Mouse (Mus musculus): Measurements from ENCODE around the gene Rad51b. TPM values are rescaled to one million over a fixed set of nuclear protein-coding genes. Genes with fewer than 3 reads are reported as not detected.

Gene Rad51b
- polyA plus RNA-seq, 1 experiment from 2014 or later, result 1.3 TPM

DNA sequence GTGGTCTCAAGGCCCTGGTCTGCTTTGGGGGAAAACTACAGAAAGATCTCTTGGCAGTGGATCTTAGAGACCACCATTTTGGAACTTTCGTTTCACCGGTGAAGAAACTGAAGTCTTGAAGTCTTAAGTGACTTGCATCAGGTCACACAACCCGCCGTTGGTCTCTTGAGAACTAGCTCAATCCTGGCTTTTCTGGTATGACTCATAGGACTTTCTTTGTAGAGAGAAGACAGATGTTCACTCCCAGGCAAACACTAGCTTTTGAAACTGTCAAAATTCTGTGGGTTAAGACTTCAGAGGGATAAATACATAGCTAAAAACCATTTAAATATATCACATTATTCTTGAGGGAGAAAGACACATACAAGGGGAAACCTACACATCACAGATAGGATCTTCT, 195.1 kb downstream of the Rad51b start:
- no peaks in the 10 kb centered on the region for H3K4me1 ChIP-seq
- no peaks in the 10 kb centered on the region for H3K27me3 ChIP-seq (replicated peaks)
- no peak overlapping the region for H3K9ac ChIP-seq
- 95% methylated on average over 4 of the region's 4 CpGs for WGBS
- H3K9me3 ChIP-seq, result no peaks in the 10 kb centered on the region
- H3K36me3 ChIP-seq (replicated peaks), result no peaks in the 10 kb centered on the region
- H3K27ac ChIP-seq, result no peak overlapping the region
- H3K4me2 ChIP-seq, result no peak overlapping the region
- H3K4me3 ChIP-seq, result no peak overlapping the region
- no peak for ATAC-seq (replicated peaks)

DNA sequence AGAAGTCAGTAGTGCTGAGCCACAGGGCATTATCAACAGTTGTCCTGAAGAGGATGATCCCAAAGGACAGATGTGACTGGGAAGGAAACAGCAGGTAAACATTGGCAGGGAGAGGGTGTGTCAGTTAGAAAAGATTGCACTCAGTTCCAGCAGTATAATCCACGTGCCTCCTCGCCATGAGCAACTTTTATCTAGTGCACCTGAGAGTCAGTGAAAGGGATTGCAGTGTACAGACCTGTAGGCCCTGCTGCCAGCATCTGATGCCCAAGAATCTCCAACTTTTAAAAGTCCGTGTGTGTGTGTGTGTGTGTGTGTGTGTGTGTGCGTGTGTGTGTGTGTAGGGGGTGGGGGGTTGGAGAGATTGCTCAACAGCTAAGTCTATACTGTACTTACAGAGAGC, 195.5 kb downstream of the Rad51b start:
- Histone ChIP-seq H3K36me3 (replicated peaks) (no peaks in the 10 kb centered on the region), H3K27ac (no peak overlapping the region), H3K4me1 (no peaks in the 10 kb centered on the region), H3K9me3 (no peaks in the 10 kb centered on the region), H3K4me2 (no peak overlapping the region), H3K9ac (no peak overlapping the region), H3K4me3 (no peak overlapping the region), H3K27me3 (replicated peaks) (no peaks in the 10 kb centered on the region)
- WGBS, result 90% methylated on average over 4 of the region's 4 CpGs
- ATAC-seq (replicated peaks), result no peak

- H3K9ac ChIP-seq, result no peak overlapping the region
- no peaks in the 10 kb centered on the region for H3K27me3 ChIP-seq (replicated peaks)
- no peaks in the 10 kb centered on the region for H3K9me3 ChIP-seq
- ATAC-seq (replicated peaks), result no peak
- WGBS, result 79% methylated on average over 2 of the region's 2 CpGs
- H3K4me2 ChIP-seq, result no peak overlapping the region
- no peaks in the 10 kb centered on the region for H3K36me3 ChIP-seq (replicated peaks)
- H3K27ac ChIP-seq, result no peak overlapping the region
- H3K4me1 ChIP-seq, result no peaks in the 10 kb centered on the region
- H3K4me3 ChIP-seq, result no peak overlapping the region
Measured at GRCm38 (mm10) chr12:79493481-79493880, 196.4 kb downstream of the Rad51b start.

DNA sequence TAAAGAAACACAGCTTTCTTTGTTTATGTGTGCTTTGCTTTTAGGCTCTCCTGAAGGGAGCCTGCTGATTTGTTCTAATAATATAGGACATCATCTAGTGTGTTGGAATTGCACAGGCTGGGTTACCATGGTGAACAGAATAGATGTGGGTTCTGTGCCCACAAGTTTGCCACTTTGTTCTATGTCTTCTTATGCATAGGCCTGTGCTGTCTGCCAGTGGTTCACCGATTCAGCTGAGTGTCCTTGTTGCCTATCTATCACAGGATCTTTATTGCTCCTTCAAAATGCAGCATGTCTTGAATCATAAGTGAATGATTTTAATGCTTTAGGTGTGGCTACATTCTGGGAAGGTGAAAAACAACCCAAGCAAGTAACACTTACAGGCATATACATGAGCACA, 201.2 kb downstream of the Rad51b start:
- Histone ChIP-seq H3K4me3 (no peak overlapping the region), H3K4me1 (no peaks in the 10 kb centered on the region), H3K9me3 (no peaks in the 10 kb centered on the region), H3K27me3 (replicated peaks) (no peaks in the 10 kb centered on the region), H3K4me2 (no peak overlapping the region), H3K27ac (no peak overlapping the region), H3K36me3 (replicated peaks) (no peaks in the 10 kb centered on the region), H3K9ac (no peak overlapping the region)
- WGBS, result 71% methylated on average over 1 of the region's 1 CpGs
- no peak for ATAC-seq (replicated peaks)

- no peaks in the 10 kb centered on the region for H3K36me3 ChIP-seq (replicated peaks)
- no peak overlapping the region for H3K4me3 ChIP-seq
- H3K9me3 ChIP-seq, result no peaks in the 10 kb centered on the region
- no peak overlapping the region for H3K9ac ChIP-seq
- no peak for ATAC-seq (replicated peaks)
- H3K27me3 ChIP-seq (replicated peaks), result no peaks in the 10 kb centered on the region
- no peak overlapping the region for H3K27ac ChIP-seq
- WGBS, result 95% methylated on average over 5 of the region's 5 CpGs
- no peak overlapping the region for H3K4me2 ChIP-seq
- H3K4me1 ChIP-seq, result no peaks in the 10 kb centered on the region
Measured at GRCm38 (mm10) chr12:79499809-79500208, 202.7 kb downstream of the Rad51b start.

- Histone ChIP-seq H3K27me3 (replicated peaks) (no peaks in the 10 kb centered on the region), H3K4me3 (no peak overlapping the region), H3K4me2 (no peak overlapping the region), H3K36me3 (replicated peaks) (no peaks in the 10 kb centered on the region), H3K9me3 (no peaks in the 10 kb centered on the region), H3K4me1 (no peaks in the 10 kb centered on the region; the same call in 1 of the 2 replicates), H3K9ac (no peak overlapping the region), H3K27ac (no peak overlapping the region)
- 75% methylated on average over 3 of the region's 3 CpGs for WGBS
- no peak for ATAC-seq (replicated peaks)
Measured at GRCm38 (mm10) chr12:79501877-79502276, 204.8 kb downstream of the Rad51b start.

GRCm38 (mm10) chr12:79502862-79503581, 205.9 kb downstream of the Rad51b start:
- H3K36me3 ChIP-seq (replicated peaks), result no peaks in the 10 kb centered on the region
- H3K9me3 ChIP-seq, result no peaks in the 10 kb centered on the region
- H3K4me2 ChIP-seq, result no peak overlapping the region
- H3K9ac ChIP-seq, result no peak overlapping the region
- no peaks in the 10 kb centered on the region for H3K27me3 ChIP-seq (replicated peaks)
- no peak for ATAC-seq (replicated peaks)
- H3K27ac ChIP-seq, result peak overlapping the region; percentile 29; the same call in 1 of the 2 replicates
- H3K4me3 ChIP-seq, result no peak overlapping the region
- H3K4me1 ChIP-seq, result peaks cover 4% of the 10 kb centered on the region; the same call in 1 of the 2 replicates
- WGBS, result 78% methylated on average over 11 of the region's 11 CpGs

DNA sequence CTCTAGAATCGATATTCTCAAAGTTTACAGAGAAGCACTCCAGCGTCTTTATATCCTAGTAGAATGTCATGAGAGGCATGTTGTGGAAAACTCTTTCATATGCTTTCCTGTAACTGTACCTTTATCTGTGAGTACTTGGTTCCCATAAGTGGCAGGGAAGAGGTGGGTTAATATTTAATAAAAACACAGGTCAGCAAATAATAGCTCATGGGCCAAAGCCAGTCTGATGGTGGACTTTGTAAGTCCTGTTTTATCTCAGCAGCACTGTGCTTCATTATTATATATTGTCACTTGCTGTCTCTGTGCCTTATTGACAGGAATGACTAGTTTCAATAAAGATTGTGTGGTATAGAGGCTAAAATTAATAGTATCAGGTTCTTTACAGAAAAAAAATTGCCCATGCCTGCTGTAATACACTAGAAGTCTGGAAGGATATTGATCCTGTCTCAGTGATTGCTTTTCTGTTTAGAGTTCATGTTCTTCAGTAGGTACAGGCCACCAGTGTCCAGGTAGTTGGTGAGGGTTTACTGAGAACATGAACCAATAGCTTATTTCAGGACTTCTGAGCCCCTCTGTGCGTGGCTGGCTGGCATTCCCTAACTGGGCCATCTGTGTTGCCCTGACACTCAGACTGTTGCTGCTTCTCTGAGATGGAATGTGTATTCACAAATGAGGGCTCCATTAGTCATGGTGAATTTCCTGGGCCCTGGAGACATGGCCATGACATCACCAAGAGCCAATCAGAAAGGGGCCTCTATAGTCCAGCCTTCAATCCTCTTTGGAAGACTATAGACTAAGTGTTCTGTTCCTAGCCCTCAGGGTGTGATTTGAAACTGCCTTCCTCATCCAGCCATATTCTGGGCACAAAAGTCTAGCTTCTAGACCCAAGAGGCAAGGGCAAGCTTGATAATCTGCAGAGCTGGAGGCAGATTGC, 206.8 kb downstream of the Rad51b start:
- no peaks in the 10 kb centered on the region for H3K9me3 ChIP-seq
- no peaks in the 10 kb centered on the region for H3K36me3 ChIP-seq (replicated peaks)
- H3K27ac ChIP-seq, result peak overlapping the region; percentile 29; the same call in 1 of the 2 replicates
- 64% methylated on average over 3 of the region's 3 CpGs for WGBS
- H3K27me3 ChIP-seq (replicated peaks), result no peaks in the 10 kb centered on the region
- no peak overlapping the region for H3K4me2 ChIP-seq
- H3K4me1 ChIP-seq, result peaks cover 4% of the 10 kb centered on the region; the same call in 1 of the 2 replicates
- H3K4me3 ChIP-seq, result no peak overlapping the region
- peak; percentile 81 for ATAC-seq (replicated peaks)
- H3K9ac ChIP-seq, result no peak overlapping the region

- no peak for ATAC-seq (replicated peaks)
- 37% methylated on average over 1 of the region's 1 CpGs for WGBS
Measured at GRCm38 (mm10) chr12:79504641-79505040, 207.6 kb downstream of the Rad51b start.

GRCm38 (mm10) chr12:79506421-79506820, 209.3 kb downstream of the Rad51b start:
- 81% methylated on average over 4 of the region's 4 CpGs for WGBS
- no peak overlapping the region for H3K4me2 ChIP-seq
- H3K4me1 ChIP-seq, result peaks cover 4% of the 10 kb centered on the region; the same call in 1 of the 2 replicates
- H3K27ac ChIP-seq, result peak overlapping the region; percentile 27; the same call in 1 of the 2 replicates
- H3K9ac ChIP-seq, result no peak overlapping the region
- no peaks in the 10 kb centered on the region for H3K27me3 ChIP-seq (replicated peaks)
- no peaks in the 10 kb centered on the region for H3K36me3 ChIP-seq (replicated peaks)
- no peak for ATAC-seq (replicated peaks)
- H3K9me3 ChIP-seq, result no peaks in the 10 kb centered on the region
- H3K4me3 ChIP-seq, result no peak overlapping the region

More at GRCm38 (mm10) chr12:79504641-79505040, 207.6 kb downstream of the Rad51b start:
- Histone ChIP-seq H3K4me1 (peaks cover 4% of the 10 kb centered on the region; the same call in 1 of the 2 replicates), H3K27me3 (replicated peaks) (no peaks in the 10 kb centered on the region), H3K36me3 (replicated peaks) (no peaks in the 10 kb centered on the region), H3K27ac (0 out of 2 replicates have a peak overlapping the region, but pooled peaks have one; percentile 10), H3K9me3 (no peaks in the 10 kb centered on the region), H3K4me2 (no peak overlapping the region), H3K9ac (no peak overlapping the region), H3K4me3 (no peak overlapping the region)

GRCm38 (mm10) chr12:79507141-79507681, 210.1 kb downstream of the Rad51b start:
- no peak overlapping the region for H3K4me2 ChIP-seq
- ATAC-seq (replicated peaks), result no peak
- H3K9ac ChIP-seq, result no peak overlapping the region
- H3K4me1 ChIP-seq, result peaks cover 7% of the 10 kb centered on the region; the same call in 1 of the 2 replicates
- no peaks in the 10 kb centered on the region for H3K36me3 ChIP-seq (replicated peaks)
- H3K27me3 ChIP-seq (replicated peaks), result no peaks in the 10 kb centered on the region
- no peak overlapping the region for H3K4me3 ChIP-seq
- WGBS, result 24% methylated on average over 8 of the region's 8 CpGs
- H3K27ac ChIP-seq, result 0 out of 2 replicates have a peak overlapping the region, but pooled peaks have one; percentile 42
- no peaks in the 10 kb centered on the region for H3K9me3 ChIP-seq

Measured in midbrain, embryonic 15.5 days (tissue).